Mouse (Mus musculus) small intestine, adult 2 months (tissue): ENCODE data around the gene Saa1. TPM values are rescaled to one million over a fixed set of nuclear protein-coding genes. Genes with fewer than 3 reads are reported as not detected.

Experiments
- H3K27ac ChIP-seq: fragments of 200-500 bp; 2 replicates; pipeline ENCODE4 v1.5.1; 2012; ENCODE audit warnings: low read depth, low read length, control low read depth, inconsistent platforms; ENCODE audit not compliant: insufficient read depth
- H3K27me3 ChIP-seq: fragments of 200-500 bp; 2 replicates; pipeline ENCODE4 v1.6.1; 2012; ENCODE audit warnings: mild to moderate bottlenecking, moderate library complexity, low read length, inconsistent platforms; ENCODE audit not compliant: control insufficient read depth, insufficient read depth
- H3K36me3 ChIP-seq: fragments of 200-500 bp; 2 replicates; pipeline ENCODE4 v1.6.1; 2012; ENCODE audit warnings: mild to moderate bottlenecking, low read length, control low read depth, inconsistent platforms; ENCODE audit not compliant: control insufficient read depth, insufficient read depth
- H3K4me1 ChIP-seq: fragments of 200-500 bp; 2 replicates; pipeline ENCODE4 v1.6.1; 2012; ENCODE audit warnings: low read length, inconsistent platforms, mixed read lengths; ENCODE audit not compliant: control insufficient read depth, insufficient read depth, insufficient read length
- H3K4me3 ChIP-seq: fragments of 200-500 bp; 2 replicates; pipeline ENCODE4 v1.5.1; 2012; ENCODE audit warnings: low read depth, mild to moderate bottlenecking, control low read depth, inconsistent platforms, low read length, moderate library complexity
- CTCF ChIP-seq: fragments of 200-500 bp; IDR thresholded peaks from 2 replicates; pipeline ENCODE4 v1.5.1; 2012; ENCODE audit warnings: low read depth, mild to moderate bottlenecking, control low read depth, inconsistent platforms, low read length, moderate library complexity, mixed read lengths; ENCODE audit not compliant: insufficient replicate concordance, insufficient read length; ENCODE audit errors: extremely low read depth
- POLR2A ChIP-seq: fragments of 200-500 bp; IDR thresholded peaks from 2 replicates; pipeline ENCODE4 v1.6.1; 2012; ENCODE audit warnings: low read depth, mild to moderate bottlenecking, control low read depth, inconsistent platforms, low read length, moderate library complexity
- WGBS: fragments of 180-500 bp; shearing (Covaris S2); methylation state at CpG from one replicate; pipeline ENCODE4 v1.1.7; 2018; 5-methylcytosine and 5-hydroxymethylcytosine counted together
- polyA plus RNA-seq: library from polyadenylated mRNA; depleted of rRNA; stranded (reverse); fragments of >200 nt; gene quantifications from 2 replicates; pipeline ENCODE4 v1.2.3, GENCODE M21; 2012; rRNA removed

Saa1 gene
- polyA plus RNA-seq, 1 experiment, result not detected

- 86% methylated on average over 6 of the region's 6 CpGs for WGBS
- peaks cover 66% of the 10 kb centered on the region for H3K36me3 ChIP-seq
- no peak for TF ChIP-seq CTCF
- TF ChIP-seq POLR2A, result no peak
Observed at GRCm38 (mm10) chr7:46700521-46701025, 42.2 kb downstream of the Saa1 start.

DNA sequence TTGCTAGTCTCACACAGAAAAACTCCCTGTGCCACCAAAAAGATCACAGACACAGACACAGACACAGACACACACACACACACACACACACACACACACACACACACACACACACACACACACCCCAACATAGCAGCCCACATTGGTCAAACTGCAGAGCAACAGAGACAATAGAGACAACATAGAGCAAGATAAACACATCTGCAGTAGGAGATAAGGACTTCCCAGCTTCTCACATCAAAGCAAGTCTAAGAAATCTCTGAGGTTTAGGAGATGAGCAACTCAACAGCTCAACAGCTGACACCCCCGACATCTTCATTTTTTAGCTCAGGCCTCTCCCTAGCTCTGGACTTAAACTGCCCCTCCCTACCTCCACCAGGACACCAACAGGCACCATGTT, 46.0 kb downstream of the Saa1 start:
- no peaks in the 10 kb centered on the region for H3K27me3 ChIP-seq
- H3K4me1 ChIP-seq, result no peaks in the 10 kb centered on the region
- no peak for TF ChIP-seq POLR2A
- TF ChIP-seq CTCF, result no peak
- 67% methylated on average over 1 of the region's 1 CpGs for WGBS
- no peak overlapping the region for H3K27ac ChIP-seq
- H3K36me3 ChIP-seq, result peaks cover 44% of the 10 kb centered on the region
- H3K4me3 ChIP-seq, result no peak overlapping the region

More at GRCm38 (mm10) chr7:46700521-46701025, 42.2 kb downstream of the Saa1 start:
- no peak overlapping the region for H3K4me3 ChIP-seq
- H3K27ac ChIP-seq, result no peak overlapping the region
- no peaks in the 10 kb centered on the region for H3K27me3 ChIP-seq
- no peaks in the 10 kb centered on the region for H3K4me1 ChIP-seq

Other genes starting within 250 kb of the Saa1 start
- gene Sergef, start 103.2 kb downstream of the Saa1 start, polyA plus RNA-seq, result 6.2 and 7.5 TPM in 2 replicates
- 1.6 and 2.2 TPM in 2 replicates for gene Tph1, start 70.4 kb downstream of the Saa1 start, polyA plus RNA-seq
- 2.1 and 3.5 TPM in 2 replicates for gene Saal1, start 32.3 kb downstream of the Saa1 start, polyA plus RNA-seq
- gene Saa3, start 27.3 kb downstream of the Saa1 start, polyA plus RNA-seq, result 0.44 and 4.0 TPM in 2 replicates
- not detected in 2 replicates for gene Saa4, start 10.4 kb downstream of the Saa1 start, polyA plus RNA-seq
- not detected in 2 replicates for gene Saa2, start 8.8 kb upstream of the Saa1 start, polyA plus RNA-seq
- gene Hps5, start 53.1 kb upstream of the Saa1 start, polyA plus RNA-seq, result 14.4 and 22.7 TPM in 2 replicates
- 3.1 and 5.9 TPM in 2 replicates for gene Gtf2h1, start 53.1 kb upstream of the Saa1 start, polyA plus RNA-seq
- gene Ldha, start 98.5 kb upstream of the Saa1 start, polyA plus RNA-seq, result 766 and 1,649 TPM in 2 replicates
- gene Ldhc, start 118.2 kb upstream of the Saa1 start, polyA plus RNA-seq, result not detected in 2 replicates
- gene Tsg101, start 177.0 kb upstream of the Saa1 start, polyA plus RNA-seq, result 55.5 and 103 TPM in 2 replicates
- 0.58 and 0.95 TPM in 2 replicates for gene Uevld, start 215.5 kb upstream of the Saa1 start, polyA plus RNA-seq
- not detected in 2 replicates for gene Gm9999, start 240.6 kb upstream of the Saa1 start, polyA plus RNA-seq